Mouse (Mus musculus): ENCODE data around the gene Arfrp1. TPM values are rescaled to one million over a fixed set of nuclear protein-coding genes. Genes with fewer than 3 reads are reported as not detected.

The Arfrp1 gene
- polyA plus RNA-seq, 1 experiment from 2014 or later: 77.1 TPM

DNA sequence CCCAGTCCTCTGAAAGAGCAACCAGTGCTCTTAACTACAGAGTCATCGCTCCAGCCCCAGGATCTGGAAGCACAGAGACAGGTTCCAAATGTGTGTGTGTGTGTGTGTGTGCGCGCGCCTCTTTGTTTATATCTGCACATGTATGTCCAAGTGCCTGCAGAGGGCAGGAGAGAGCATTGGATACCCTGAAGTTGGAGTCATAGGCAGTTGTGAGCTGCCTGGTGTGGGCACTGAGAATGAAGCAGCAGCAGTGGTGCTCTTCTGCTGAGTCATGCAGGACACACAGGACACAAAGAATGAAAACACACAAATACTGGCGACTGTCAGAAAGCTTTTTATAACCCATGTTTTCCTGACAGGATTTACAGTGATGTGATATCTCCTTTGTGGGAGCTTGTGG is 4.8 kb upstream of the Arfrp1 start:
- H3K9me3 ChIP-seq: no peaks in the 10 kb centered on the region
- no peak for ATAC-seq (ENCODE audit: low FRiP score, low read depth)
- 97% methylated on average over 5 of the region's 5 CpGs for WGBS

DNA sequence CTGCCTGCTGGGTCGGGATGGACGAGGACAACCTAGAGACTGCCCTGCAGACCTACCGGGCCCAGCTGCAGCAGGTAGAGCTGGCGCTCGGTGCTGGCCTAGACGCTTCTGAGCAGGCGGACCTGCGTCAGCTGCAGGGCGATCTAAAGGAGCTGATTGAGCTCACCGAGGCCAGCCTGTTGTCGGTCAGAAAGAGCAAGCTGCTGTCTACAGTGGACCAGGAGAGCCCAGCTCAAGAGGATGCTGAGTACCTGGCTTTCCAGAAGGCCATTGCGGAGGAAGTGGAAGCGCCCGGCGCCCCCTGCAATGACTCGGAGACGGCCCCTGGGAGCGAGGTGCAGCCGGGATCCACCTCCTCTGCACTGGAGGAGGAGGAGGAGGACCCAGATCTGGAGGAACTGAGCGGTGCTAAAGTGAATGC is 461 bp upstream of the Arfrp1 start:
- WGBS: under 1% methylated on average over 20 of the region's 20 CpGs
- peak overlapping the region; percentile 82 for H3K9ac ChIP-seq
- peak overlapping the region; percentile 94 for H3K4me2 ChIP-seq (replicated peaks)
- peaks cover 35% of the 10 kb centered on the region for H3K4me1 ChIP-seq
- peak overlapping the region; percentile 78 for H3K4me3 ChIP-seq
- H3K27me3 ChIP-seq: no peaks in the 10 kb centered on the region
- peaks cover 48% of the 10 kb centered on the region for H3K36me3 ChIP-seq
- H3K9me3 ChIP-seq: no peaks in the 10 kb centered on the region
- peak; percentile 58 for ATAC-seq (ENCODE audit: low FRiP score, low read depth)
- H3K27ac ChIP-seq: peak overlapping the region; percentile 88

More for the DNA sequence above, 4.8 kb upstream of the Arfrp1 start:
- H3K4me1 ChIP-seq: peaks cover 26% of the 10 kb centered on the region
- no peak overlapping the region for H3K4me2 ChIP-seq (replicated peaks)
- H3K4me3 ChIP-seq: no peak overlapping the region
- H3K27ac ChIP-seq: no peak overlapping the region
- H3K9ac ChIP-seq: no peak overlapping the region
- peaks cover 32% of the 10 kb centered on the region for H3K36me3 ChIP-seq
- H3K27me3 ChIP-seq: no peaks in the 10 kb centered on the region

DNA sequence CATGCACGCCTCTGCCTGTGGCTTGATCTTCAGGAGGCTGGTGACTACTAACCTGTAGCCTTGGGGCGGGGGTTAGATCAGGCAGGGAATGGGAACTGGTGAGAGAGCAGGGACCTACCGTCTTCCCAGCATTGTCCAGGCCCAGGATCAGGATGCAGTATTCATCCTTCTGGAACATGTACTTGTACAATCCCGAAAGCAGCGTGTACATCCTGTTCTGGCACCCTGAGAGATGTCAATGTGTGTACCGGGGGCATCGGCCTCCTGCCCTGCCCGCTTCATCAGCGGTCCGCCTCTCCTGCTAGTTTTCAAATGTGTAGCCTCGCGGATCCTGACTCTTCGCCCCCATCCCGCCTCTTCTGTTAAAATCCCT is 731 bp downstream of the Arfrp1 start:
- Histone ChIP-seq H3K27ac (peak overlapping the region; percentile 88), H3K9me3 (no peaks in the 10 kb centered on the region), H3K27me3 (no peaks in the 10 kb centered on the region), H3K4me3 (peak overlapping the region; percentile 78), H3K9ac (peak overlapping the region; percentile 82), H3K4me2 (replicated peaks) (peak overlapping the region; percentile 94), H3K4me1 (peaks cover 35% of the 10 kb centered on the region), H3K36me3 (peaks cover 48% of the 10 kb centered on the region)
- no peak for ATAC-seq (ENCODE audit: low FRiP score, low read depth)
- WGBS: 8% methylated on average over 14 of the region's 14 CpGs

DNA sequence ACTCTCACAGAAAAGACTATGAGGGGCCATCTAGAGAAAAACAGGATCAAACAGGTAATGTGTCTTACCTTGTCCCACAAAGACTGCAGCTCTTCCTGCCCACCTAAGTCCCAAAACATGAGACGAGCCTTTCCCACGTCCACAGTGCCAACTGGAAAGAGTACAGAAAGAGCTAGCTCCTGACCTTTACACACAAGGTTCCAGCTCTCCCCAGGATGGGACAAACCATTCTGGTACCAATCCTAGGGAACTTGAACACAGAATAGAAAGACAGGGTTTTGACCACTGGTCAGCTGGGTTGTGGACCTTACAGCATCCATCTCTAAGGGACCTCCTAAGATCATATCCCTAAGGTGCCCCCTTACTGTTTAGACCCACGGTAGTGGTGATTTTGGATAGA is 1.3 kb downstream of the Arfrp1 start:
- Histone ChIP-seq H3K36me3 (peaks cover 48% of the 10 kb centered on the region), H3K27ac (no peak overlapping the region), H3K9me3 (no peaks in the 10 kb centered on the region), H3K9ac (peak overlapping the region; percentile 82), H3K4me1 (peaks cover 35% of the 10 kb centered on the region), H3K4me3 (peak overlapping the region; percentile 78), H3K4me2 (replicated peaks) (peak overlapping the region; percentile 94), H3K27me3 (no peaks in the 10 kb centered on the region)
- ATAC-seq (ENCODE audit: low FRiP score, low read depth): no peak
- WGBS: 80% methylated on average over 3 of the region's 3 CpGs

DNA sequence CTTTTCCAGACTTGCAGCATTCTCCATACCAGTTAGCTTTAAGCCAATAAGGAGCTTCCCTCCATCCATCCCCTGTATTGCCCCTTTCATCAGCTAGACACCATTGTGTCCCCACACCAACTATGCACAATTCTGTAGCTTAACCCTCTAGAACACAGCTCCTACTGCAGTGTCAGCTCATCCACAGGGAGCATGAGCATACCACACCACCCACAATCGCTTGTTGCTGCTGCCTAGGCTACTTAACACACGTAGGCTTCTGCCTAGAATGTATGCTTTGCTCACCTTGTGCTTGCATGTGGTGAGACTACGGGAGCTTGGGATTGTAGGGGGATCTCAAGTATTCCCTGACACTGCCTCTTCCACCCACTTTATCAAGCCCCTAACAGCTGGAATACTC is 8.4 kb downstream of the Arfrp1 start:
- H3K4me2 ChIP-seq (replicated peaks): no peak overlapping the region
- H3K9ac ChIP-seq: no peak overlapping the region
- no peak for ATAC-seq (ENCODE audit: low FRiP score, low read depth)
- peaks cover 98% of the 10 kb centered on the region for H3K36me3 ChIP-seq
- no peaks in the 10 kb centered on the region for H3K4me1 ChIP-seq
- H3K9me3 ChIP-seq: no peaks in the 10 kb centered on the region
- no peaks in the 10 kb centered on the region for H3K27me3 ChIP-seq
- H3K4me3 ChIP-seq: no peak overlapping the region
- 75% methylated on average over 3 of the region's 3 CpGs for WGBS
- H3K27ac ChIP-seq: no peak overlapping the region

DNA sequence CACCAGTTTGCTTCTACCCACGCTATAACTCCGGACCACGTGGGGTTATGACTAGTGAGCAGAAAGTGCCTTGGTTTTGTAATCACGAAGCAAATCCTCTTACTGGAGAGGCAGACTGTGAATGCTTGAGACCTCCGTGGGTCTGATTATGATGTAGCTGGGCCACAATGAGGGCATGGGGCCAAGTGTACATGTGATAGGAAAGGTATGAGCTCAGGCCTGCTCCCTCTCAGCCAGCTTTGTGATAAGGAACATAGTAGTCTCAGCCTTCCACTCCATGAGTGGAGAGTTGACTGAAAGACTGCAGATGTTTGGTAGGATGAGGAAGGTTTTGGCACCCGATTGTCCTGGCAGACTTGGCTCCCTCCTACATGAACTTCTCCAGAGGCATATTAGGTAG is 22.4 kb downstream of the Arfrp1 start:
- Histone ChIP-seq H3K4me2 (replicated peaks) (no peak overlapping the region), H3K36me3 (peaks cover 89% of the 10 kb centered on the region), H3K27me3 (no peaks in the 10 kb centered on the region), H3K4me3 (no peak overlapping the region), H3K4me1 (no peaks in the 10 kb centered on the region), H3K9ac (no peak overlapping the region), H3K9me3 (no peaks in the 10 kb centered on the region), H3K27ac (no peak overlapping the region)
- no peak for ATAC-seq (ENCODE audit: low FRiP score, low read depth)
- 92% methylated on average over 6 of the region's 6 CpGs for WGBS

DNA sequence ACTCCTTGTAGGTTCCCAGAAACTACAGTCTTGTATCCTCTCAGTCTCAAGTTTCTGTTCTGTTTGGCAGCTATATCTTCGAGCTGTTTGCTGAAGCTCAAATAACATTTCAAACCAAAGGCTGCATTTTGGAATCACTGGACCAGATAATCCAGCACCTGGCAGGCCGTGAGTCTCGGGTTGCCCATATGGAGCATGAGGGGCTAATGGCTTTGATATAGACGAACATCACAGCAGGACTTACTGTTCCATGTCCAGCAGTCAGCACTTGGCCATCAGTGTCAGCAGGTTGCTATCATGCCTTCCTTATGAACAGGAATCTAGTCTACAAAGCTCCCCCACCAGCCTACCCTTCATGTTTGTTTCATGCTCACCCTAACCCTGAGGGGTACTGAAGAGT is 24.8 kb downstream of the Arfrp1 start:
- Histone ChIP-seq H3K27me3 (no peaks in the 10 kb centered on the region), H3K4me1 (no peaks in the 10 kb centered on the region), H3K4me2 (replicated peaks) (no peak overlapping the region), H3K36me3 (peaks cover 85% of the 10 kb centered on the region), H3K4me3 (no peak overlapping the region), H3K27ac (no peak overlapping the region), H3K9me3 (no peaks in the 10 kb centered on the region), H3K9ac (no peak overlapping the region)
- 89% methylated on average over 4 of the region's 4 CpGs for WGBS
- no peak for ATAC-seq (ENCODE audit: low FRiP score, low read depth)

DNA sequence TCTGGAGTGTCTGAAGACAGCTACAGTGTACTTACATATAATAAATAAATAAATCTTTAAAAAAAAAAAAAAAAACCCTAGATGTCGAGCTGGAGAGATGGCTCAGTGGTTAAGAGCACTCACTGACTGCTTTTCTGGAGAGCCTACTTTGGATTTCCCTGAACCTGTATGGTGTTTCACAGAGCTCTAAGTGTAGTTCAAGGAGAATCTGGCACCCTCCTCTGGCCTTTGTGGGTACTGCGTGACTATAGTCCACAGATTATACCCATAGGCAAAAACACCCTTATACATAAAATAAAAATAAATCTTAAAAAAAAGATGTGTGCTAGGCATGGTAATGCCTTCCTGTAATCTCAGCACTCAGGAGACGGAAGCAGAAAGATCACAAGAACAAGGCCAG is 31.2 kb downstream of the Arfrp1 start:
- H3K27ac ChIP-seq: no peak overlapping the region
- H3K36me3 ChIP-seq: peaks cover 83% of the 10 kb centered on the region
- no peaks in the 10 kb centered on the region for H3K27me3 ChIP-seq
- no peak for ATAC-seq (ENCODE audit: low FRiP score, low read depth)
- no peak overlapping the region for H3K9ac ChIP-seq
- 61% methylated on average over 3 of the region's 3 CpGs for WGBS
- no peaks in the 10 kb centered on the region for H3K4me1 ChIP-seq
- H3K9me3 ChIP-seq: no peaks in the 10 kb centered on the region
- H3K4me3 ChIP-seq: no peak overlapping the region
- H3K4me2 ChIP-seq (replicated peaks): no peak overlapping the region

DNA sequence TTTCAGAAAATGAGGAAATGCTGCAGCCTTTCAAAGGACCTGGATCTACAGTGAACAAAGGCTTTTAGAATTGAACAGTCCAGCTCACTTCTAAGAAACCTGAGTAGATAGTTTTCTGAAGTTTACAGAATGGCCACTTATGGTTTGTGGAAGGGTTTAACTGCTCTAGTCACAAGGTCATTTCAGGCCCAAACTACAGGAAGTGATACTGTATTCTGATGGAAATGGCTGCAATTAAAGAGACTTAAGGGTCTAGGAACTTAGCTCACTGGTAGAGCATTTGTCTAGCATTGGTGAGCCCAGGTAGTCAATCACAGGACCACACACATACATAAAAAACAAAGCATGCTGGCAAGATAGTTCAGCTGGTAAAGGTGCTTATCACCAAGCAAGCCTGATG is 32.7 kb downstream of the Arfrp1 start:
- no peaks in the 10 kb centered on the region for H3K27me3 ChIP-seq
- H3K4me3 ChIP-seq: no peak overlapping the region
- H3K4me1 ChIP-seq: no peaks in the 10 kb centered on the region
- H3K36me3 ChIP-seq: peaks cover 85% of the 10 kb centered on the region
- H3K9me3 ChIP-seq: no peaks in the 10 kb centered on the region
- H3K9ac ChIP-seq: no peak overlapping the region
- H3K27ac ChIP-seq: no peak overlapping the region
- H3K4me2 ChIP-seq (replicated peaks): no peak overlapping the region
- no peak for ATAC-seq (ENCODE audit: low FRiP score, low read depth)

DNA sequence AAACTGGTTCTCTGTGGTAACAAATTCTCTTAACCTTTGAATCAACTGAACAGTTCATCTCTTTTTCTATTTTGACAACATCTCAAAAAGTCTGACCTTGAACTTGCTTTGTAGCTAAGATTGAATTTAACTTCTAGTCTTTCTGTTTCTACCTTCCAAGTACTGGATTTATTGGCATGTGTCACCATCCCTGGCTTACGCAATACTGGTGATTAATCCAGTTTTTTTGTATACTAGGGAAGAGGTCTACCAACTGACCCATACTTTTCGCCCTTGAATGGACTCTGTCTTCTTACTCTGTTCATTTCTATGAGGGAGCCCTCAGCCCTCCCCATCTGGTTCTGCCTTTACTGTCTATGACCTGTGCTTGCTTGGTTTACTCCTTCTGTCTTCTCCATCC is 39.1 kb downstream of the Arfrp1 start:
- H3K27me3 ChIP-seq: no peaks in the 10 kb centered on the region
- no peak for ATAC-seq (ENCODE audit: low FRiP score, low read depth)
- H3K27ac ChIP-seq: no peak overlapping the region
- no peaks in the 10 kb centered on the region for H3K9me3 ChIP-seq
- H3K9ac ChIP-seq: no peak overlapping the region
- H3K4me3 ChIP-seq: no peak overlapping the region
- H3K4me1 ChIP-seq: no peaks in the 10 kb centered on the region
- no peak overlapping the region for H3K4me2 ChIP-seq (replicated peaks)
- WGBS: 94% methylated on average over 2 of the region's 2 CpGs
- H3K36me3 ChIP-seq: peaks cover 90% of the 10 kb centered on the region

DNA sequence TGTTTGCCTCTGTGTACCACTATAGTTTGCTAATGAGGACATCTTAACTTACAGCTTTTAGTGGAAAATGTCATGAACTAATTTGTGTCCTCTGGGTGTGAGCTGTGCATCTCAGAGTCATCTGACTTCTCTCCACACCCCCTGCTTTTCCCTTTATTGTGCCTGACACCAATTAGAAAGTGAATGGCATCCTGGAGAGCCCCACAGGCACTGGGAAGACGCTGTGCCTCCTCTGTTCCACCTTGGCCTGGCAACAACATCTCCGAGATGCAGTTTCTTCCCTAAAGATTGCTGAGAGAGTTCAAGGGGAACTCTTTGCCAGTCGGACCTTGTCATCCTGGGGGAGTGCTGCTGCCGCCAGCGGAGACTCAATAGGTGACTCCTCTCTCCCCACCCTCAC is 43.1 kb downstream of the Arfrp1 start:
- Histone ChIP-seq H3K9ac (no peak overlapping the region; the same call in 1 of the 2 replicates), H3K27ac (no peak overlapping the region), H3K4me3 (no peak overlapping the region), H3K36me3 (peaks cover 51% of the 10 kb centered on the region), H3K9me3 (no peaks in the 10 kb centered on the region), H3K4me2 (replicated peaks) (no peak overlapping the region), H3K27me3 (peaks cover 7% of the 10 kb centered on the region; the same call in 1 of the 2 replicates), H3K4me1 (peaks cover 11% of the 10 kb centered on the region)
- no peak for ATAC-seq (ENCODE audit: low FRiP score, low read depth)
- 84% methylated on average over 5 of the region's 5 CpGs for WGBS

DNA sequence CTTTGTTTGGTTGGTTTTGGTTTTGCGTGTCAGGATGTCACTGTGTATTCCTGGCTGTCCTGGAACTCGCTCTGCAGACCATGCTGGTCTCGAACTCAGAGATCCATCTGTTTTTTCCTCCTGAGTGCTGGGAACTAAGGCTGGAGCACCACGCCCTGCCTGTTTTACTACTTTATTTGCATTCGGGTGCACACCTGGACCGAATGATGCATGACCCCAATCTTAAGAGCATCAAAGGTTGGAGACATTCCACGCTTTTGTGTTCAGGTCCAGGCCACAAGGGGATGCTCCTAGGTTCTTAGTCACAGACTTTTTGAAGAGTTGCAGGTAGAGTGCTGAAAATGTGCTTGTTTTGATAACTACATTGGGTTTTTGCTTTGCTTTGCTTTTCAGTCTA is 45.1 kb downstream of the Arfrp1 start:
- Histone ChIP-seq H3K27me3 (peaks cover 26% of the 10 kb centered on the region), H3K4me3 (peak overlapping the region; percentile 56), H3K4me2 (replicated peaks) (peak overlapping the region; percentile 77), H3K4me1 (peaks cover 11% of the 10 kb centered on the region), H3K36me3 (peaks cover 33% of the 10 kb centered on the region), H3K9ac (peak overlapping the region; percentile 71), H3K9me3 (no peaks in the 10 kb centered on the region), H3K27ac (no peak overlapping the region)
- WGBS: 10% methylated on average over 7 of the region's 7 CpGs
- no peak for ATAC-seq (ENCODE audit: low FRiP score, low read depth)

DNA sequence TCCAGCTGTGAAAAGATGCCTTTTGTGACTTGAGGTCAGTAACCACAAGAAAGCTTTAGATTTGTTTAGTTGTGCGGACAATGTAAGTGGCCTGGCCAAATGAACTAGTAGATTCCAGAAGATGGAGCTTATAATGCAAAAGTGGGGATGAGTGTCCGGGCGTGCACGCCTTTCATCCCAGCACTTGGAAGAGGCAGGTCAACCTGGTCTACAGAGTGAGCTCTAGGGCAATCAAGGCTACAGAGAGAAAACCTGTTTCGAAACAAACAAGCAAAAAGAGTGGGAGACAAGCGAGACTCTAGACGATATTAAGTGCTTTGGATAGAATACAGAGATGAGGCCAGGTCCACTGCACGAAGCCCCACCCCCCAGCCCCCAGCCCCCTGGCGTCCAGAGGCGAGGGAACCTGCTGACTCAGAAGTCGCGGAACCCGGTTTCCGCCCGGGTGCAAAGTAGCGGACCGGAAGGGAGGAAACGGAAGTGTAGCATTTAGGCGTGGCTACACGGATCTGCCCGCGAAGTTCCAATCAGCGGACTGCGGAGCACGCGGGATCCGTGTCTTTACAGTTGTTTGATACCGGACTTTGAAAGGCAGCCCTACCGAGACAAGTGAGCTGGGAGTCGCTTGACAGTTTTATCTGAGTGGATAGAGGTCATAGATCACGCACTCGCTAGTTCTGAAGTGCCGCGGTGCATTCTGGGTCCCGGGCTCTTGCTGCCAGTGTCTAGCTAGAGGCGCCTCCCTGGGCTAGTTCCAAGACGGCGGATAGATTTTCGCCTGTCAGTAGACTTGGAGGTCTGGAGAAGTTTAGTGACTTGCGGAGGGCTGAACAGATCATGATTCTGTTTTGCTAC is 45.7 kb downstream of the Arfrp1 start, which contains the start of gene Rtel1:
Gene Rtel1 (plus strand): TSS at position 492 of the 855 bp plus-strand sequence.
- H3K9ac ChIP-seq: peak within 1 kb of the TSS; percentile 71
- H3K4me3 ChIP-seq: peak within 1 kb of the TSS; percentile 56
- H3K4me2 ChIP-seq (replicated peaks): peak within 1 kb of the TSS; percentile 77
- peaks cover 33% of the 10 kb centered on the region for H3K27me3 ChIP-seq
- H3K4me1 ChIP-seq: peaks cover 11% of the 10 kb centered on the region
- 6% methylated on average over 40 of the region's 40 CpGs for WGBS
- H3K36me3 ChIP-seq: peaks cover 26% of the 10 kb centered on the region
- peak; percentile 94 for ATAC-seq (ENCODE audit: low FRiP score, low read depth)
- no peaks in the 10 kb centered on the region for H3K9me3 ChIP-seq
- H3K27ac ChIP-seq: no peak within 1 kb of the TSS

All from limb, embryonic 13.5 days (tissue).